In genomic region chr13:21114121-21114520, GRCm38 (mm10) we compare ENCODE assay signal across 33 mouse cellular contexts. TPM values are rescaled to one million over a fixed set of nuclear protein-coding genes. Genes with fewer than 3 reads are reported as not detected.
DNase-seq lines count a peak whose midpoint lies in the region; ATAC-seq and TF ChIP-seq lines count a peak whose summit lies in the region.
"Had no signal": no experiment of that assay in that cellular context is flagged by ENCODE, and none has a peak within 500 bp of the region (broad histone marks: within the 10 kb centered on the region; RNA-seq: fewer than 3 reads in every experiment).

No protein-coding gene starts in this region.

- TF ChIP-seq CTCF in G1E (IDR thresholded peaks at IDR 0.05; ENCODE audit: low read depth, low read length), result no peak

- H3K36me3 ChIP-seq in G1E (replicated peaks), result no peaks in the 10 kb centered on the region
- H3K36me3 ChIP-seq in liver, embryonic 12.5 days, result no peaks in the 10 kb centered on the region
- H3K36me3 ChIP-seq in liver, embryonic 15.5 days (replicated peaks), result no peaks in the 10 kb centered on the region
- no peaks in the 10 kb centered on the region for H3K36me3 ChIP-seq in forebrain, embryonic 12.5 days (replicated peaks)
- H3K36me3 ChIP-seq: forebrain, embryonic 10.5 days; heart, embryonic 12.5 days; heart, embryonic 15.5 days; hindbrain, embryonic 10.5 days; hindbrain, embryonic 13.5 days had no signal

- 23% methylated on average over 4 of the region's 4 CpGs for whole genome bisulfite sequencing in liver, embryonic 12.5 days (ENCODE audit: insufficient replicate concordance)
- WGBS in liver, embryonic 15.5 days (ENCODE audit: insufficient replicate concordance), result 27% methylated on average over 4 of the region's 4 CpGs
- 87% methylated on average over 4 of the region's 4 CpGs for WGBS in forebrain, embryonic 12.5 days

- peak; percentile 99 for ATAC-seq in G1E (ENCODE audit: extremely low read depth, insufficient number of reproducible peaks, low FRiP score, poor library complexity, severe bottlenecking)
- peak; percentile 79 for ATAC-seq in liver, embryonic 12.5 days
- ATAC-seq in liver, embryonic 15.5 days (ENCODE audit: insufficient read depth), result peak; percentile 47
- peak; percentile 52 for ATAC-seq in megakaryocyte progenitor cell, adult 5-6 weeks (replicated peaks; ENCODE audit: poor library complexity)
- ATAC-seq in forebrain, embryonic 12.5 days (ENCODE audit: low FRiP score), result no peak
- ATAC-seq: activated CD4-positive, CD25-positive, alpha-beta regulatory T cell, adult 4 months; forebrain, embryonic 14.5 days; forebrain, postnatal 0 days; hindbrain, embryonic 16.5 days had no signal

- no peak for DNase-seq in G1E (ENCODE audit: low spot score)
- no peak for DNase-seq in natural killer cell, adult 2 months (ENCODE audit: low spot score in 2 of 2)
- no peak for DNase-seq in kidney, adult 11 months
- DNase-seq in urinary bladder, adult 2 months (ENCODE audit: low spot score), result no peak
- DNase-seq: adrenal gland, adult 8-10 months; adrenal gland, postnatal 25 days; cerebellum, adult 11-12 months; cerebellum, adult 8-10 months; cerebellum, postnatal 10 days; forebrain, postnatal 0 days; gastrocnemius, adult 2 months; gastrocnemius, postnatal 14 days; heart, adult 18-20 months; heart, postnatal 10 days; heart, postnatal 36 days had no signal

- H3K4me1 ChIP-seq in G1E (ENCODE audit: insufficient read depth, low read depth, low read length), result peaks cover 21% of the 10 kb centered on the region
- 0 out of 2 replicates have a peak, but pooled peaks cover 3% of the 10 kb centered on the region for H3K4me1 ChIP-seq in liver, embryonic 12.5 days
- no peaks in the 10 kb centered on the region for H3K4me1 ChIP-seq in liver, embryonic 15.5 days (replicated peaks)
- H3K4me1 ChIP-seq in forebrain, embryonic 12.5 days, result no peaks in the 10 kb centered on the region
- H3K4me1 ChIP-seq: forebrain, embryonic 10.5 days; heart, embryonic 12.5 days; heart, embryonic 15.5 days; hindbrain, embryonic 10.5 days; hindbrain, embryonic 13.5 days had no signal

- H3K4me3 ChIP-seq in G1E (ENCODE audit: low read depth, low read length), result no peak overlapping the region
- no peak overlapping the region for H3K4me3 ChIP-seq in liver, embryonic 12.5 days
- no peak overlapping the region for H3K4me3 ChIP-seq in liver, embryonic 15.5 days (replicated peaks)
- no peak overlapping the region for H3K4me3 ChIP-seq in forebrain, embryonic 12.5 days (replicated peaks)
- H3K4me3 ChIP-seq: forebrain, embryonic 10.5 days; gastrocnemius, adult 2 months; heart, embryonic 12.5 days; heart, embryonic 15.5 days; hindbrain, embryonic 10.5 days; hindbrain, embryonic 13.5 days had no signal

- no peaks in the 10 kb centered on the region for H3K9me3 ChIP-seq in G1E (replicated peaks)
- H3K9me3 ChIP-seq in liver, embryonic 12.5 days (replicated peaks), result no peaks in the 10 kb centered on the region
- no peaks in the 10 kb centered on the region for H3K9me3 ChIP-seq in liver, embryonic 15.5 days (replicated peaks)
- no peaks in the 10 kb centered on the region for H3K9me3 ChIP-seq in forebrain, embryonic 12.5 days
- H3K9me3 ChIP-seq: forebrain, embryonic 10.5 days; heart, embryonic 12.5 days; heart, embryonic 15.5 days; hindbrain, embryonic 10.5 days; hindbrain, embryonic 13.5 days had no signal

- H3K27ac ChIP-seq in liver, embryonic 12.5 days, result no peak overlapping the region
- no peak overlapping the region for H3K27ac ChIP-seq in liver, embryonic 15.5 days (replicated peaks)
- no peak overlapping the region for H3K27ac ChIP-seq in forebrain, embryonic 12.5 days
- H3K27ac ChIP-seq: forebrain, embryonic 10.5 days; gastrocnemius, adult 2 months; heart, embryonic 15.5 days; hindbrain, embryonic 10.5 days; hindbrain, embryonic 13.5 days had no signal

- no peak overlapping the region for H3K9ac ChIP-seq in liver, embryonic 12.5 days
- H3K9ac ChIP-seq in liver, embryonic 15.5 days, result no peak overlapping the region
- no peak overlapping the region for H3K9ac ChIP-seq in forebrain, embryonic 12.5 days
- H3K9ac ChIP-seq: forebrain, postnatal 0 days; heart, embryonic 12.5 days; heart, embryonic 15.5 days; hindbrain, embryonic 13.5 days had no signal

- no peak overlapping the region for H3K4me2 ChIP-seq in liver, embryonic 12.5 days
- H3K4me2 ChIP-seq in liver, embryonic 15.5 days, result no peak overlapping the region
- no peak overlapping the region for H3K4me2 ChIP-seq in forebrain, embryonic 12.5 days
- H3K4me2 ChIP-seq: heart, embryonic 12.5 days; heart, embryonic 15.5 days; hindbrain, embryonic 13.5 days had no signal

- H3K27me3 ChIP-seq in G1E (ENCODE audit: insufficient read depth, low read length), result no peaks in the 10 kb centered on the region
- H3K27me3 ChIP-seq in liver, embryonic 12.5 days (replicated peaks), result no peaks in the 10 kb centered on the region
- H3K27me3 ChIP-seq in liver, embryonic 15.5 days, result no peaks in the 10 kb centered on the region
- no peaks in the 10 kb centered on the region for H3K27me3 ChIP-seq in forebrain, embryonic 12.5 days
- H3K27me3 ChIP-seq: CH12.LX; heart, embryonic 12.5 days; heart, embryonic 15.5 days; hindbrain, embryonic 13.5 days had no signal

RNA-seq across cellular contexts. Expression of gene Olfr1369-ps1, which starts 2.8 kb away (rescaled TPM):
- total RNA-seq in G1E (2014; fragmentation: Nextera tagmentation) (0.23 TPM in 1 of 2 replicates, not detected in the other), G1E (2017) (0.06 TPM in 1 of 2 replicates, not detected in the other)
- polyA plus RNA-seq in G1E (2012), result not detected in 2 replicates
- polyA plus RNA-seq in liver, embryonic 12.5 days (2016; fragmentation: Nextera tagmentation; extraction: Ambion mirVana), result 0.10 TPM in 2 replicates
- 0.02 TPM in 1 of 2 replicates, not detected in the other for polyA plus RNA-seq in liver, embryonic 15.5 days (2015; fragmentation: Nextera tagmentation; extraction: Ambion mirVana)
- not detected in 2 replicates for total RNA-seq in megakaryocyte progenitor cell, adult 5-6 weeks (2015)
- not detected in 2 replicates for total RNA-seq in megakaryocyte progenitor cell, adult 5-6 weeks (2017)
- not detected in 2 replicates for polyA plus RNA-seq in forebrain, embryonic 12.5 days (2016; fragmentation: Nextera tagmentation; extraction: Ambion mirVana)
- polyA plus RNA-seq in urinary bladder, adult 2 months (2012; rRNA removed), result not detected in 2 replicates
- total RNA-seq: adrenal gland, adult 8-10 months; adrenal gland, postnatal 25 days; CH12.LX; forebrain, postnatal 0 days; gastrocnemius, adult 2 months; gastrocnemius, postnatal 14 days; heart, adult 18-20 months; heart, postnatal 10 days; heart, postnatal 36 days had no signal
- polyA plus RNA-seq: brain, embryonic 14.5 days; embryonic facial prominence, embryonic 11.5 days; forebrain, embryonic 14.5 days; forebrain, postnatal 0 days; frontal cortex, adult 2 months; gonadal fat pad, adult 2 months; heart, embryonic 12.5 days; heart, embryonic 15.5 days had no signal

RNA-seq across cellular contexts. Expression of gene Olfr263, which starts 15.3 kb away (rescaled TPM):
- total RNA-seq in G1E (2014; fragmentation: Nextera tagmentation), result not detected in 2 replicates
- 0.11 TPM in 1 of 2 replicates, not detected in the other for total RNA-seq in G1E (2017)
- not detected in 2 replicates for polyA plus RNA-seq in G1E (2012)
- polyA plus RNA-seq in liver, embryonic 12.5 days (2016; fragmentation: Nextera tagmentation; extraction: Ambion mirVana), result not detected in 2 replicates
- not detected in 2 replicates for polyA plus RNA-seq in liver, embryonic 15.5 days (2015; fragmentation: Nextera tagmentation; extraction: Ambion mirVana)
- not detected in 2 replicates for total RNA-seq in megakaryocyte progenitor cell, adult 5-6 weeks (2015)
- total RNA-seq in megakaryocyte progenitor cell, adult 5-6 weeks (2017), result not detected in 2 replicates
- not detected in 2 replicates for polyA plus RNA-seq in forebrain, embryonic 12.5 days (2016; fragmentation: Nextera tagmentation; extraction: Ambion mirVana)
- polyA plus RNA-seq in urinary bladder, adult 2 months (2012; rRNA removed), result not detected in 2 replicates
- total RNA-seq: adrenal gland, adult 8-10 months; adrenal gland, postnatal 25 days; CH12.LX; forebrain, postnatal 0 days; gastrocnemius, adult 2 months; gastrocnemius, postnatal 14 days; heart, adult 18-20 months; heart, postnatal 10 days; heart, postnatal 36 days had no signal
- polyA plus RNA-seq: activated CD4-positive, CD25-positive, alpha-beta regulatory T cell, adult 4 months; brain, embryonic 14.5 days; embryonic facial prominence, embryonic 11.5 days; forebrain, embryonic 10.5 days; forebrain, embryonic 14.5 days; forebrain, postnatal 0 days; frontal cortex, adult 2 months; gonadal fat pad, adult 2 months; heart, embryonic 12.5 days; heart, embryonic 15.5 days; hindbrain, embryonic 10.5 days; hindbrain, embryonic 13.5 days; hindbrain, embryonic 16.5 days had no signal

RNA-seq across cellular contexts. Expression of gene Olfr1368, which starts 31.5 kb away (rescaled TPM):
- total RNA-seq in G1E (2014; fragmentation: Nextera tagmentation) (not detected in 2 replicates), G1E (2017) (0.11 TPM in 1 of 2 replicates, not detected in the other)
- not detected in 2 replicates for polyA plus RNA-seq in G1E (2012)
- not detected in 2 replicates for polyA plus RNA-seq in liver, embryonic 12.5 days (2016; fragmentation: Nextera tagmentation; extraction: Ambion mirVana)
- not detected in 2 replicates for polyA plus RNA-seq in liver, embryonic 15.5 days (2015; fragmentation: Nextera tagmentation; extraction: Ambion mirVana)
- total RNA-seq in megakaryocyte progenitor cell, adult 5-6 weeks (2015), result not detected in 2 replicates
- total RNA-seq in megakaryocyte progenitor cell, adult 5-6 weeks (2017), result not detected in 2 replicates
- not detected in 2 replicates for polyA plus RNA-seq in forebrain, embryonic 12.5 days (2016; fragmentation: Nextera tagmentation; extraction: Ambion mirVana)
- not detected in 2 replicates for polyA plus RNA-seq in urinary bladder, adult 2 months (2012; rRNA removed)
- total RNA-seq: adrenal gland, adult 8-10 months; adrenal gland, postnatal 25 days; CH12.LX; forebrain, postnatal 0 days; gastrocnemius, adult 2 months; gastrocnemius, postnatal 14 days; heart, adult 18-20 months; heart, postnatal 10 days; heart, postnatal 36 days had no signal
- polyA plus RNA-seq: activated CD4-positive, CD25-positive, alpha-beta regulatory T cell, adult 4 months; brain, embryonic 14.5 days; embryonic facial prominence, embryonic 11.5 days; embryonic facial prominence, embryonic 14.5 days; forebrain, embryonic 10.5 days; forebrain, embryonic 14.5 days; forebrain, postnatal 0 days; frontal cortex, adult 2 months; gonadal fat pad, adult 2 months; heart, embryonic 12.5 days; heart, embryonic 15.5 days; hindbrain, embryonic 10.5 days; hindbrain, embryonic 13.5 days; hindbrain, embryonic 16.5 days had no signal

RNA-seq across cellular contexts. Expression of gene Olfr1370, which starts 39.4 kb away (rescaled TPM):
- total RNA-seq in G1E (2014; fragmentation: Nextera tagmentation) (not detected in 2 replicates), G1E (2017) (under 0.01 and 0.55 TPM in 2 replicates)
- polyA plus RNA-seq in G1E (2012), result not detected in 2 replicates
- not detected in 2 replicates for polyA plus RNA-seq in liver, embryonic 12.5 days (2016; fragmentation: Nextera tagmentation; extraction: Ambion mirVana)
- polyA plus RNA-seq in liver, embryonic 15.5 days (2015; fragmentation: Nextera tagmentation; extraction: Ambion mirVana), result not detected in 2 replicates
- not detected in 2 replicates for total RNA-seq in megakaryocyte progenitor cell, adult 5-6 weeks (2015)
- total RNA-seq in megakaryocyte progenitor cell, adult 5-6 weeks (2017), result not detected in 2 replicates
- polyA plus RNA-seq in forebrain, embryonic 12.5 days (2016; fragmentation: Nextera tagmentation; extraction: Ambion mirVana), result not detected in 2 replicates
- polyA plus RNA-seq in urinary bladder, adult 2 months (2012; rRNA removed), result not detected in 2 replicates
- total RNA-seq: adrenal gland, adult 8-10 months; adrenal gland, postnatal 25 days; CH12.LX; forebrain, postnatal 0 days; gastrocnemius, adult 2 months; gastrocnemius, postnatal 14 days; heart, adult 18-20 months; heart, postnatal 10 days; heart, postnatal 36 days had no signal
- polyA plus RNA-seq: activated CD4-positive, CD25-positive, alpha-beta regulatory T cell, adult 4 months; brain, embryonic 14.5 days; embryonic facial prominence, embryonic 11.5 days; forebrain, embryonic 10.5 days; forebrain, embryonic 14.5 days; forebrain, postnatal 0 days; frontal cortex, adult 2 months; gonadal fat pad, adult 2 months; heart, embryonic 12.5 days; heart, embryonic 15.5 days; hindbrain, embryonic 10.5 days; hindbrain, embryonic 13.5 days; hindbrain, embryonic 16.5 days had no signal
